Mouse (Mus musculus): Measurements from ENCODE around the gene Cuedc1.

Gene Cuedc1

GRCm38 (mm10) chr11:88118817-88119642 is 21.2 kb downstream of the Cuedc1 start:
- peak; percentile 75 for DNase-seq (ENCODE audit: low spot score)

DNA sequence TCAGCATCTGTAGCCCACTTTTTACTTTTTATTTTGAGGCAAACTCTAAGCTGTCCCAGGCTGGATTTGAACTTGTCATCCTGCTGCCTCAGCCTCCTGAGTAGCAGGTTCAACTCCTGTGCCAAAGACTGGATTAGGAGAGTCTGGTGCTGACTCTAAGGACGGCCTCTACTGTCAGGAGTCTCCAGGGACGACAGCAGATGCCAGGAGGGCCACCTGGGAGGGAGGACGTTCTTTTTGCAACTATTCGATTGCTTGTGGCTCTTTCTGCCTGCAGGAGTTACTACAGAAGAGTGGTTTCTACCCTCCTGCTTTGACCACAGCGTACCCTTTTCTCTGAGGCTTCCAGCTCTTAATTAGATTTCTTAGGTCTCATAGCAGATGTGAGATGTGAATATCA is 24.7 kb downstream of the Cuedc1 start:
- no peak for DNase-seq (ENCODE audit: low spot score)

DNA sequence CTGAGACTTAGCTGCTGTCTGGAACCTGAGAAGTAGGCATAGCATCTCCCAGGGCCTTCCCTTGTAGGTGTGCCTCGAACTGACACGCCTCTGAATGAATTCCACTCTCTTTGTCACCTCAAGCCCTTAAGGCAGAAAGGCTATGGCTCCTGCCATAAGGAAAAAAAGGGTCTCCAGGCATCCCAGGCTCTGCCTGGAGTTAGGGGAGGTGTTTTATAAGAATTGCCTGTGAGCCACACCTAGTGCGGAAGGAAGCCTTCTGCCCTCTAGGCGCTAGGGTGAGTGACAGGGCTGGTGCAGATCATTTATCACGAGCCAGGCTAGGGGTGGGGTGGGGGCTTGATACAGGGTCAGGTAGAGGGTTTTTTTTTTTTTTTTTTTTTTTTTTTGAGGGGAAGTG is 25.2 kb downstream of the Cuedc1 start:
- DNase-seq (ENCODE audit: low spot score), result no peak

GRCm38 (mm10) chr11:88123731-88124130 is 25.9 kb downstream of the Cuedc1 start:
- no peak for DNase-seq (ENCODE audit: low spot score)

DNA sequence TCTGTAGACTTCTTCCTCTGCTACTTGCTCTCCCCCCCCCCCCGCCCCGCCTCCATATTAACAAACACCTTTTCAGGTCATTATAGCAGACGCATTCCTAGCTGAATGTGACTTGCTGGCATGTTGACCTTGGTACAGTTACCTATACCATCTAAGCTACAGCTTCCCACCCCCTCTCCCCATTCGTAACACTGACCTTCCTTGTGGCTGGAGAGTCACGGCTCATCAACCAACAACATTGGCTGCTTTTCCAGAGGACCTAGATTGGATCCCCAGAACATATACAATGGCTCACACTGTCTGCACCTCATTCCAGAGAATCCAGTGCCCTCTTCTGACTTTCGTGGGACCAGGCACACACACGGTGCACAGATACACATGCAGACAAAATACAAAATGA is 27.6 kb downstream of the Cuedc1 start:
- no peak for DNase-seq (ENCODE audit: low spot score)

GRCm38 (mm10) chr11:88126306-88126793 is 28.5 kb downstream of the Cuedc1 start:
- no peak for DNase-seq (ENCODE audit: low spot score)

- no peak for DNase-seq (ENCODE audit: low spot score)
Measured at GRCm38 (mm10) chr11:88128461-88128860, 30.6 kb downstream of the Cuedc1 start.

DNA sequence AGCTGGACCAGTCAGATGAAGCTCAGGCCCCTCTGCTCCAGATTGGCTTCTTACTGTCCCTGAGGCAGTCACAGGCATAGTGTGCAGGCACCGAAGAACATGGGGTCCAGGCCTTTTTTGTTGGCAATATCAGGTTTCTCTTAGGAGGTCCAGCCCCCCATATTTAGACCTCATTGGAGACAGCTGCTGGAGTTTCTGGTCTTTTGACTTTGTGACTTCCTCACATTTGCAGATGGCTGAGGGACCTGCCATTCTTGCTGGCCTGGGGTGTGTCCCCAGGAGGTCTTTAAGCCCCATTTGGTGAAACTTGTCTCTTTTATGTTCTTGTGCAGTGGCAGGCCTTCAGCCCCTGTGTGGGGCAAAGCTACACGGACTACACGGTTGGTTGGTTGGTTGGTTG is 31.4 kb downstream of the Cuedc1 start:
- no peak for DNase-seq (ENCODE audit: low spot score)

GRCm38 (mm10) chr11:88129935-88130334 is 32.1 kb downstream of the Cuedc1 start:
- no peak for DNase-seq (ENCODE audit: low spot score)

DNA sequence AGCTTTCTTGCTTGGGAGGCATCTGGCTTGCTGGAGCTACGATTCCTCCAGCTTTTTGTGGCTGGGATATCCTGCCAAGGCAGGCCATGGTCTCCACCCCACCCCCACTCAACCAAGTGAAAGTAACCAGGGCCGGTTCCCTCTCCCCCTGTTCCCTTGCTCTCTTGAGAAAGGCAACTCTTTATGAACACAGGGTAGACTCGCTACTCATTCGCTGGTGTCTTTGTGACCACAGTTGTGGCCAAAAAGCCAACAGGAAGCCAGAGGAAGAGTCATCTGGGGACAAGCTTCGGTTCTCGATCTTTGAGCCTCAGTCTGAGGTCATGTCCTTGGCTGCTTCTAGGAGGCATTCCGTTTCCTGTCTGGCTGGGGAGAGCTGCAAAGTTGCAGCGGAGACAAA is 34.0 kb downstream of the Cuedc1 start:
- DNase-seq (ENCODE audit: low spot score), result peak; percentile 49

- no peak for DNase-seq (ENCODE audit: low spot score)
Measured at GRCm38 (mm10) chr11:88135218-88135617, 37.4 kb downstream of the Cuedc1 start.

DNA sequence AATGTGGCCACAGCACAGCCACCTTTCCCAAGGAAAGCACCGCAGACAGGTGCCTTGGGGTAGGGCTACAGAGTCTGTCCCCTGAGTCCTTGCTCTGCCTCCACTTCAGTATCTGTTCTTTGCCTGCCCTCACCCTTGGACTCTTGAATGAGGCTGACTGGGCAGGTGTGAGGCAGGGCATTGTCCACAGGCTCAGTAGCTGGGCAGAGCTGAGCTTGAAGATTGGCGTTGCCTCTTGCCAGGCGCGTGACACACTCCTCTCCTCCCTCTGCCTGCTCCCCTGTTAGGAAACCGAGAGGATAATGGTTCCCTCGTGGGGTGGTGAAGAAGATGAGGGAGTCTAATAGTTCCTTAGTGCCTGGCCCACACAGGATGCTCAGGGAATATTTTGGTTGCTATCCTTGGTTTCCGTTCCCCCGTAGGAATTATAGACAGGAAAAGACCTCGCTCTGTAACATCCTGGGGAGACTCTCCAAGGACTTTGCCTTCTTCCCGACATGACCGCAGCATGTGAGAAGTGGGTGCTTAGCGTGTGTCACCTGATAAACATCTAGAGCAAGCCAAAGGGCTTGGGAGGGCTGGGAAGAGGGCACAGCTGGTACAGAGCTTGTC is 40.1 kb downstream of the Cuedc1 start:
- DNase-seq (ENCODE audit: low spot score), result no peak

DNA sequence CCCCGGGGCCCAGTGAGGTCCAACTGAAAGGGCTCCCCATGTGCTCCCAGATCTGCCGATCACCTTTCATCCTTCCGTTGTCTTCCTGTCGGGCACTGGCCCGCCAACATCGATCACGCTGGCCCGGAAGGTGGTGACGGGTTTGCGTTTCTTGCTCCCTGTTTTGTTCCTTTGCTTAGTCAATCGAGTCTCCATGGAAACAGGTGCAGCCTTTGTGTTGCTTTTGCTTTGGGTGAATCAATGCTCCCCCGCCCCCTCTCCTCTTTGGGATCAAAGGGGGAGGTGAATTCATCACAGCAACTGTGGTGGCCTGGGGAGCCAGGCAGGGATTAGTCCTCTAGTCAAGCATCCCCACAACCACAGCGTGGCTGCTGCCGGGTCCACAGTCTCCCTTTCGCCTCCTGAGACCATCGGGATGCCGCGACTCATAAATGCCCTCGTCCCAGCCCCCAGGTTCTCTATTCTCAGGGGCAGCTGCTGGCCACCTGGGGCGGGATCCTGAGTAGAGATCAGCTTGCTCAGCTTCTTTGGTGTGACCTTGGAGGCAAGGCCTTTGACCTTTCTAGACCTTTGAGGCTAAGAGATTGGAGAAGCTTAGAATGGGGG is 41.5 kb downstream of the Cuedc1 start:
- DNase-seq (ENCODE audit: low spot score), result no peak

DNA sequence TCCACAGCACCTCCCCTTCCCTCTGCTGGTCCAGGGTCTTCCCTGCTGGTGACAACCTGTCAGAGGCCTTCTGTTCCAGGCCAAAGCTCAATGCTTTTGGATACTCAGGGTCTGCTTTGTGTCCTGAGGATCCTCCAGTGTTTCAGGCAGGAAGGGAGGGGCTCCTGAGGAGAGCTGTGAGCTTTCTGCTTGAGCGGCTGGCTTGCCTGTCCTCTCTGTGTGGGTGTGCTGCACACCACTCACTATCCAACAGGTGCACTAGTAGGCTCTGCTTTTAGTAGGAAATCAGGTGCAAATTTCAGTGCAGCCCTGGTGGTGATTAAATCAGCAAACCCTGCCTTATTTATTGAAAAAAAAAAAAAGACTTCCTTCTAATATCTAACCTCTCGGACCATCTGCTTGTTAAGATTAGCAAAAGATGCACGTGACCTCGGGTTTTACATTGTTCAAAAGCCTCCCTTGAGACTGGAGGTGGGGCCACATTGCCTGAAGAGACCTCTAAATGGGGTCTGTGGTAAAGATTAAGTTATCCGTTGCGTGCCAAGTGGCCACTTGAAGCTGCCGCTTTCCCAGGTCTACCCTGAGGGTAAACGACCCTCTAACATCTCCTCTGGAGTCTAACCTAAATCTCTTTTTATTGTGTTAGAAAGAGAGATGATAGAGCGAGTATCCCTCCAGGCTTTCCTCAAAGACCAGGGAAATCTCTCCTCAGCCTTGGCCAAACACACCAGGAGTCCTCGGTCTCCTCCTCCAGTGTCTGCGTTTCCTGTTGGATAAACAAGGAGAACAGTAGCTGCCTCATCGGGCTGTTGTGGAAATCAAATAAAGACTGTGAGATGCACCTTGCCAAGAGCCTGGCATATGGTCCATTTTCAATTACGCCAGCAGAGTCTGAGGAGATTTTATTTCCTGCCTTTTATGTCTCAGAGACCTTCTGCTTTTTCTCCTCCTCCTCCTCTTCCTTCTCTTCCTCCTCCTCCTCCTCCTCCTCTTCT is 42.5 kb downstream of the Cuedc1 start:
- no peak for DNase-seq (ENCODE audit: low spot score)

- no peak for DNase-seq (ENCODE audit: low spot score)
Measured at GRCm38 (mm10) chr11:88142362-88142761, 44.5 kb downstream of the Cuedc1 start.

DNA sequence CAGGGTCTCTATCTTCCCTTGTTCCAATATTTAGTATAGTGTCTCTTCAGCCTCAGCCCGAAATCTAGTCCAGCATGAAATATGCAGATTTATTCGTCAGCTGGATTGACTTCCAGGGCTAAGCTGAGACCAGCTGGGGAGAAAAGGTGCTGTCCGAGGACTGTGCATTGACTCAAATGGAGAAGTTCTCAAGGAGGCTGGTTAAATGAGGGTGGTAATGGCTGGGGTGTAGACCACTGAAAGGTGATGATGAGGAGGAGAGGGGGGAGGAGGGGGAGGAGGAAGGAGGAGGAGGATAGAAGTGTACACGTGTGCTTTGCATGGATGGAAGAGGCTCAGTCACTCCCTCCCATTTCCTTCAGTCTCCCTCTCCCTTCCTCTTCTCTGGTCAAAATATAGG is 46.2 kb downstream of the Cuedc1 start:
- no peak for DNase-seq (ENCODE audit: low spot score)

DNA sequence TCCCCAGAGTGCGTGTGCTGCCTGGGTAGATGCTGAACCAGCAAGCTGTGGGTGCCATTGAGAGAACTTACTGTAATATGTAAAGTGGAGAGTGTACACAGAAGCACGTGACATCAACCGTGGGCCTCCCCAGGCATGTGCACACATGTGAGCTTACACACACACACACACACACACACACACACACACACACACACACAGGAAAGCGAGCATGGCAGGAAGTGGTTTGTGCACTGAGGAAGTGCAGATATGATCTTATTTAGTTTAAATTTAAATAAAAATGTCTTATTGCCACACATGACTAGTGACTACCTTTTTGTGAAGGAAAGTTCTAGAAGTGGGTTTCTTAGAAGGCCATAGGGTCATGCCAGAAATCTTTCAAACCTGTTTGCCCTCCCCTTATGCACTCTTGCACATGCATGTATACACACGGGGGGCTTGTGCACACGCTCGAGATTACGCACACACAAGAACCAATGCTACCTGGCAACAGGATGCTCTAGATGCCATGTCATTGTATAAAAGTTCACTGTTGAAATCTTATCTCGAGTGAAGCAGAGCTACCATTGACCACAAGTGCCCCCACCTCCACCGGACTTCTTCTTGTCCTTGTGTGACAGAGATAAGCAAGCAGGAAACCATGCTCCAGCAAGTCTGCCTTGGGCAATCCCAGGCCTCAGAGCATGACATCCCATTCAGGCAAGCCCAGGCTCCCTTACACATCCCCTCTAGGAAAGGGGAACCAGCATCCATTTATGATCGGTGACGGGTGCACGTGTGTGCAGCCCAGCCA is 47.6 kb downstream of the Cuedc1 start:
- no peak for DNase-seq (ENCODE audit: low spot score)

GRCm38 (mm10) chr11:88146264-88147060 is 48.6 kb downstream of the Cuedc1 start:
- DNase-seq (ENCODE audit: low spot score), result no peak

GRCm38 (mm10) chr11:88147388-88147787 is 49.5 kb downstream of the Cuedc1 start:
- no peak for DNase-seq (ENCODE audit: low spot score)

- DNase-seq (ENCODE audit: low spot score), result no peak
Measured at GRCm38 (mm10) chr11:88148015-88148637, 50.3 kb downstream of the Cuedc1 start.

Data from ovary, postnatal 36 days (tissue).